In the genomic region with DNA sequence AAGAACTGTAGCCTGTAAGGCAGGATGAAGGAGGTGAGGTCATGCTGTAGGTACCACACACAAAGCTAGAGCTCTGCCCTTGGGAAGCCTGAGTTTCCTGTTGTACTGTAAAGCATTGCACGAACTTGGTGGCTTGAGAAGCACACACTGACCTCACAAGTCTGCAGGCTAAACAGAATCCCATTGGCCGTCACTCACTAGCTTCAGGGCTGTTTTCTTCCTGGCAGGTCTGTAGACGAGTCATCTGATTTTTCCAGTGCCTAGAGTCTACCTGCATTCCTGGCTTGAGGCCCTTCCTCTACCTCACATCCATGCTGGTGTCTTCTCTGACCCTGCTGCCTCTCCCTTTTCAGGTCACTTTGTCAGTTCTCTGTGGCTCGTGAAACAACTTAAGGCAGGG, we compare ENCODE assay signal across 23 mouse cellular contexts.
"Had no signal": no experiment of that assay in that cellular context is flagged by ENCODE, and none has a peak within 500 bp of the region (broad histone marks: within the 10 kb centered on the region; RNA-seq: fewer than 3 reads in every experiment).

No protein-coding gene starts in this region.

- DNase-seq: gastrocnemius, postnatal 14 days; gastrocnemius, postnatal 36 days; heart, adult 18-20 months; heart, postnatal 10 days; heart, postnatal 36 days; kidney, adult 11 months; kidney, adult 2 months; kidney, adult 9 months; kidney, postnatal 14 days; kidney, postnatal 36 days; layer of hippocampus, adult 9-11 months; layer of hippocampus, postnatal 36 days had no signal

- H3K9me3 ChIP-seq: hindbrain, embryonic 13.5 days; hindbrain, embryonic 15.5 days; kidney, embryonic 15.5 days; limb, embryonic 13.5 days; limb, embryonic 15.5 days; liver, embryonic 12.5 days had no signal

- H3K4me2 ChIP-seq: heart, embryonic 11.5 days; hindbrain, embryonic 13.5 days; hindbrain, embryonic 15.5 days; kidney, embryonic 15.5 days; limb, embryonic 13.5 days; limb, embryonic 15.5 days; liver, embryonic 12.5 days had no signal

- H3K27ac ChIP-seq: hindbrain, embryonic 13.5 days; hindbrain, embryonic 15.5 days; hindbrain, postnatal 0 days; kidney, embryonic 15.5 days; kidney, postnatal 0 days; limb, embryonic 13.5 days; limb, embryonic 15.5 days; liver, embryonic 12.5 days; liver, embryonic 14.5 days had no signal

- ATAC-seq: hindbrain, postnatal 0 days; intestine, embryonic 16.5 days; liver, embryonic 12.5 days had no signal

- H3K4me3 ChIP-seq: hindbrain, embryonic 13.5 days; hindbrain, embryonic 15.5 days; kidney, embryonic 15.5 days; limb, embryonic 13.5 days; limb, embryonic 15.5 days; liver, embryonic 12.5 days had no signal

- H3K9ac ChIP-seq: hindbrain, embryonic 13.5 days; hindbrain, embryonic 15.5 days; kidney, embryonic 15.5 days; limb, embryonic 13.5 days; limb, embryonic 15.5 days; liver, embryonic 12.5 days; liver, embryonic 14.5 days had no signal

- H3K27me3 ChIP-seq: hindbrain, embryonic 13.5 days; hindbrain, embryonic 15.5 days; kidney, embryonic 15.5 days; limb, embryonic 13.5 days; limb, embryonic 15.5 days; liver, embryonic 12.5 days had no signal

- H3K4me1 ChIP-seq: hindbrain, embryonic 13.5 days; hindbrain, embryonic 15.5 days; kidney, embryonic 15.5 days; limb, embryonic 13.5 days; limb, embryonic 15.5 days; liver, embryonic 12.5 days had no signal
